Mouse (Mus musculus) frontal cortex, postnatal 36 days (tissue): ENCODE measurements around the gene Becn1.

ENCODE experiments used
- DNase-seq, 2 experiments: peaks; one replicate each; pipeline ENCODE4 v3.0.0; 2022; ENCODE audit warnings: low spot score in 2 of 2

The Becn1 gene

DNA sequence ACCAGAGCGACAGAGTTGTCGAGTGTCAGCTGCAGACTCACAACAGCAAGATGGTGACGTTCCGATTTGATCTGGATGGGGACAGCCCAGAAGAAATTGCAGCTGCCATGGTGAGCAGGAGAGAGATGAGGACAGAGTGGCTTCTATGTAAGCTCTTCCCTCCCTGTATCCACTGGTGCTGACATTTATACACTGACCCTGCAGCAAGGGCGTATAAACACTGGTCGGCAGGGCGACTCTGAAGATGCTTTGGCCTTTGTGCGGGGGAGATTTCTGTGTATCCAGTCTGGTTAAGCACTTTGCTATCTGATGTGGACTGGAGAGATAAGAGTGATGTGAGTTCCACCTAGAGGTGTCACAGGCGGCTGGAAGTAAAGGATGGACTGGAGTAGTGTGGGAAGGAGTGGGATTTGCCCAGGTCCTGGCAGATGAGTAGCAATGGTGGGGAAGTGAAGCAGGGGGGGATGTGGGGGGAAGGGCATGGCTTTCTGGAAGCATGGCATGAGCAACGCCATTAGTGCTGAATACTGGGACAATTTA lies 32.4 kb downstream of the Becn1 start:
- DNase-seq = no peak

DNA sequence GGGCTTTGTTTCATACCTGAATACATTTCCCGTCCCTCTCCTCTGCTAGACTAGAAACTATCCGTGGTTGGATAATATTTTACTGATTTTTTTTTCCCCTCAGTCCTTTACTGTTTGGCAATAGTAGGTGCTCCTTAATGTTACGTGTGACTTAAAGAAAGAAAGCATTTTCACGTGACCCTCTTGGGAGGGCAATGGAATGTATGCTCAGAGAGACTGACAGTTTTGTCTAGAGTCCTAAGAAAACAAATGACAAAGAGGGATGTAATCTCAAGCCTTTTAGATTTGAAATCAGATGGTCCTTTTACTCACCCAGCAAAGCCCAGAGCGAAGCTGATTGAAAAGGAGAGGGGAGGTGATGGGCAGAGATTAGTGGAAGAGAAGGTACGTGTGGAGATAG lies 36.2 kb downstream of the Becn1 start:
- no peak for DNase-seq

DNA sequence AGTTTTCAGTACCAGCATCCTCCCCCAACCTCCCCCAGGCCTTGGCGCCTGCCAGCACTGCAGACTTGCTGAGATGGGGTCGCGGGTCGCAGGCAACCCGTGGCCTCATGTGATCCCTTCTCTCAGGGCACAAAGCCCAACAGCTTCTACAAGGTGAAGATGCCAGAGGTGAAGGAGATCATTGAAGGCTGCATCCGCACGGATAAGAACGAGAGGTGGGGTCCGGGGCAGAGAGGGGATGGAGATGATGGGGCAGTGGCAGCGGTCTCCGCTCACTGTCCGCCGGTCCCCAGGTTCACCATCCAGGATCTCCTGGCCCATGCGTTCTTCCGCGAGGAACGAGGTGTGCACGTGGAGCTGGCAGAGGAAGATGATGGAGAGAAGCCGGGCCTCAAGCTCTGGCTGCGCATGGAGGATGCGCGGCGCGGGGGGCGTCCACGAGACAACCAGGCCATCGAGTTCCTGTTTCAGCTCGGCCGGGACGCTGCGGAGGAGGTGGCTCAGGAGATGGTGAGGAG lies 37.1 kb downstream of the Becn1 start:
- DNase-seq = no peak

DNA sequence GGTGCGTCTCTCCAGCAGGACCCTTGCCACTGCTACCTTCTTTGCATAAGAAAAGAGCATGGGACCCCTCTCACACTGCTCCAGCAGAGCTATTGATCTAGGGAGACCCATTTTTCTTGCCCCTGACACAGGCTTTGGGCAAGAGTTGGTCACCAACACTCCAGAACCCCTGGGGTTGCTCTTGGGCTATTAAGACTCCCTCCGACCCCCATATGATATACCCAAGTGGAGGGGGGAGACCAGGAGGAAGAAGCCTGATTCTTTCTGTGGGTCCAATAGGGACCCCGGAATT lies 38.2 kb downstream of the Becn1 start:
- no peak for DNase-seq

DNA sequence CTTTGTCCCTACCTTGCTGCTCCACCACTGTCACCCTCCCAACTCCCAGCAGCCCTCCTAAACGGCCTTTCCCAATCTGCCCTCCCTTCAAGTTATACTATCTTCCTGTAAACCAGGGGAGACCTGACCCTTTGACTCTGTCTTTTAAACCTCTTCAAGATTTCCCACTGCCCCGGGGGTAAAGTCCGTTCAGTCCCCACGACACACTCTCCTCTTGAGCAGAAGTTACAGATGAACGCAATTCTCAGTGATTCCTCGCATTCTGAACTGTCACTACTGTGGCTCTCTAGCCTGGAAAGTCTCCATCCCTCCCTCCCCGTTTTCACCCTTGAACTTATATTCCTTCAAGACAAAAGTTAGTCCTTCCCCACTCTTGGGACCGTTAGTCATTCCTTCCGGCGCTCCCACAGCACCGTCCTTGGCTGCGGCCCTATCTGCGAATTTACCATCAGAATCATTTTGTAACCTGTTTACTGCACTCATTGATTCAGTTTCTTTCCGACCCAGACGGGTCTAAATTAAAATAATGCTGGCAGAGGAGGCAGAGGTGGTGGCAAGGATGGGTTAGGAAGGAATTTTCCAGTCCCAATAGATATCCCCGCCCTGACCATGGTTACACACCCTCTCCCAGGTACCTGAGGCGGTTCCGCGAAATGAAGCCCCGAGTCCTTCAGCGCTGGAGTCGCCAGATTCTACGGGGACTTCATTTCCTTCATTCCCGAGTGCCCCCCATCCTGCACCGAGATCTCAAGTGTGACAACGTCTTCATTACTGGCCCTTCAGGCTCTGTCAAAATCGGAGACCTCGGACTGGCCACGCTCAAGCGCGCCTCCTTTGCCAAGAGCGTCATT lies 38.7 kb downstream of the Becn1 start:
- DNase-seq = no peak

DNA sequence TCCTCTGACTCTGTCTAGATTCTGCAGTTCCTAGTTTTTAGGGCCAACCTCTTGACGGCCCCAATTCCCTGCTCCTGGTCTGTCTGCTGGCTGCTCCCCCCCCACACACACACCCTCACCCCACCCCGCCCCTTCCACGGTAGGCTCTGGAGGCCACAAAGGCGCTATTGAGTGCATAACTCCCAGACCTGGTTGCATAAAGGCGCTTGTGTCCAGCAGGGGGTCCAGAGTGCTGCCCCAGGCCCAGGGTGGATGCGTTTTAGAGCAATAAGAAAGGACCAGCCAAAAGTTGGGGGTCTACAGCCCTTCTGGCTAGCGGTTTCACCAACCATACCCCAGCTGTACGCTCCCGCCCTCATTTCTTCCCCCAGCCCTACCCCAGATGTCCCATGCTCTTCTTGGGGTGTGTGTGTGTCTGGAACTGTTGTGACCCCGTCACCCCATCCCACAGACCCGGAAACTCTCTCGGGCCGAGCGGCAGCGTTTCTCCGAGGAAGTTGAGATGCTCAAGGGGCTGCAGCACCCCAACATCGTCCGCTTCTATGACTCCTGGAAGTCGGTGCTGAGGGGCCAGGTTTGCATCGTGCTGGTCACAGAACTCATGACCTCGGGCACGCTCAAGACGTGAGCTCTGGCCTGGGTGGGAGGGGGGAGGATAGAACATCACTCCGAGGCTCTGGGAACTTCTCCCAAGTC lies 39.7 kb downstream of the Becn1 start:
- no peak for DNase-seq

DNA sequence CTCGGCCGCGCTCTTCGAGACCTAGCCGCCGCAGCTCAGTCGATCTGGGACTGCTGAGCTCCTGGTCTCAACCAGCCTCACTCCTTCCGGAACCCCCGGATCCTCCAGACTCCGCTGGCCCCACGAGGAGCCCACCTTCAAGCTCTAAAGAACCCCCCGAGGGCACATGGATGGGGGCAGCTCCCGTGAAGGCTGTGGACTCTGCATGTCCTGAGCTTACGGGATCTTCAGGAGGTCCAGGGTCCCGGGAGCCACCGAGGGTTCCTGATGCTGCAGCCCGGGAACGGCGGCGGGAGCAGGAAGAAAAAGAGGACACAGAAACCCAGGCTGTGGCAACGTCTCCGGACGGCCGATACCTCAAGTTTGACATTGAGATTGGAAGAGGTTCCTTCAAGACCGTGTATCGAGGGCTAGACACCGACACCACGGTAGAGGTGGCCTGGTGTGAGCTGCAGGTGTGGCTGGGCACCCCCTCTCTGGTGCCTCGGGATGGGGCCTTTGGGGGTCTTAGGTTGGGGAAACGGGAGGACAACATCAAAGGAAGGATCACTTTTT lies 41.2 kb downstream of the Becn1 start:
- no peak for DNase-seq

DNA sequence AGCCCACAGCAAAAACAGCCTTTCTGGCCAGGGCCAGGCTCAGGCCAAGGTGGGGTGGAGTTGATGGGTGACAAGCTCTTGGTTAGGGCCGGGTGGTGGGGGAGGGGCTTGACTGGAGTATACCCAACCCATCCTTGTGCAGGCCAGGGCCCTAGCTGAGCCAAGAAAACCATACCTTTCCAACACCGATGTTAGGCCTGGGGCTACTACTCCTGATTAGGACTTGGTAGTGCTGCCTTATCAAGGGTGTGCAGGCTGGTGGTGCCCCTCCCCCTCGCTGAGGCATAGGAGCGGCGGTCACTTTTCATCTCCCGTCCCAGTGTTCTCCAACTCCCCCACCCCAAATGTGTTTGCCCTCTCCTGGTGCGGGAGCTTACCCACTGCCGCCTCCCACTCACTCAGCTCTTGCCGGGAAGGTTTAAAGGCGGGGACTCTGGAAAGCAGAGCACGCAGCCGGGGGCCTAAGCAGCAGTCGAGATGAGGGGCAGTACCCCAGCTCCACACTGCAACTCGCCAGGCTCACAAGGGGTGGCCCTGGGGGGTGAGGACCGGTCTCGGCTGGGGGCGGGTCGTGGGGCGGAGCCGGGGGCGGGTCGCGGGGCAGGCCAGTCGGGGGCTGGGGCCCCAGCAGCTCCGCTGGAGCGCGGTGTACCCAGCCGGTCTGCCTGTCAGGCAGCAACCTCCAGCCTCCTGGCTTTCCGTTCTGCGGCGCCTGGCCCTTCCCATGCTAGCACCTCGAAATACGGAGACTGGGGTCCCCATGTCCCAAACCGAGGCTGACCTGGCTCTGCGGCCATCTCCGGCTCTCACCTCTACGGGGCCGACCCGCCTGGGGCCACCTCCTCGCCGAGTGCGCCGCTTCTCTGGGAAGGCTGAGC lies 41.9 kb downstream of the Becn1 start, which contains the start of gene Wnk4:
Wnk4 (plus strand) TSS at position 620 of the 878 bp plus-strand sequence.
- DNase-seq = no peak

DNA sequence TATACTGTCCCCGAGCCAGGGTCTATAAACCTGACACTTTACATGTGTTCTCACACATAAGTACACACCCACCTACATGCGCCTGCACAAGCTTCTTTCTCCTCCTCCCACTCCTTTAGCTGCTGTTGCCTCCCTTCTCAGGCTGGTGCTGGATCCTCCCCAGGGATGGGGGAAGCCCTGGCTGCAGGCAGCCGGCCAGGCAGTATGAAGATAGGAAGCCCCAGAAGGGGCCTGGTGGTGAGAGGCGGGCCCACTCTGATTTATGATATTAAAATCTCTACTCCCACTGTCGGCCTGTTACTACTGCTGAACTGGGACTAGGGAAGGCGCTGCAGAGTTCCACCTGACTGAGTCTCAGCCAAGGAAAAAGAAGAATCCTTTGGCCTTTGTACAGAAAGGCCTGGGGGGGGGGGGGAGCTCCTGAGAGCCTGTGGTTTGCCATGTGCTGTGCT lies 42.8 kb downstream of the Becn1 start:
- DNase-seq = peak; percentile 67 to 78

DNA sequence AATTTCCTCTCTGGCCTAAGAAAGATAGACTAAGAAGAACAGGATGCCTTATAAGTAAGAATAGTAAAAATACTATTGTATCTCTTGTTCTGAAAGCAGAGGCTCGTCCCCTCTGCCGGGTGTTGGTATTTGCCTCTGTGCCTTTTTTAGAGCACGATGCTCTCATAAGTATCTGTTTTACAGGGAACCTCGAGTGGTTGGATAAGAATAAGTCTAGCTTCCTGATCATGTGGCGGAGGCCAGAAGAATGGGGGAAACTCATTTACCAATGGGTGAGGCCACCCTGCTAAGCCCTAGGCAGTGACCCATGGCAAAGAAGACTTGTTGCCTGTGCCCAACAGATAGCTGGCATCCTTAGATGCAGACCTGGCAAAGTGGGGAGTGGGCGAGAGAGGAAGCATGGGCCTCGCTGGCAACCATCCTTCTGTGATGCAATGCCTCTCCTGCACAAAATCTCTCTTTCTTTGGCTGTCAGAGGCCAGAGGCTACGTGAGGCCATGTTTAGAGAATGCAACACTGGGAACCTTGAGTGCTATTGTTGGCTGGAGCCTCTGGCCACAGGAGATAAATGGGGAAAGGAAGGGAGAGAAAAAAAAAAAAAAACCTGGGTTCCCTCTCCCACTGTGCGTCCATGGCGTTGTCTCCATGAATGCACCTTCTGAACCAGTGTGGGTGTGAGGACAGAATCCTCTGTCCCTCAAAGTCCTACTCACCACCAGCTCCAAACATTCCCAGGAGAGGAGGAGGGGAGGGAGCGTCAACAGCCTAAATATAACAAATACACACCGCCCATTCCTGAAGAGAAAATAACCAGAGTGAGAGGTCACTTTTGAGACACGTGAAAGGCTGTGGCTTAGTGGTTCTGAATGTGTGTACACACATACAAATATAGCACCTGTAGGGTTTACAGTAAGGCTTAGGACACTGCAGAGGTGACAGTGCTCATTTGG lies 46.0 kb downstream of the Becn1 start:
- no peak for DNase-seq

DNA sequence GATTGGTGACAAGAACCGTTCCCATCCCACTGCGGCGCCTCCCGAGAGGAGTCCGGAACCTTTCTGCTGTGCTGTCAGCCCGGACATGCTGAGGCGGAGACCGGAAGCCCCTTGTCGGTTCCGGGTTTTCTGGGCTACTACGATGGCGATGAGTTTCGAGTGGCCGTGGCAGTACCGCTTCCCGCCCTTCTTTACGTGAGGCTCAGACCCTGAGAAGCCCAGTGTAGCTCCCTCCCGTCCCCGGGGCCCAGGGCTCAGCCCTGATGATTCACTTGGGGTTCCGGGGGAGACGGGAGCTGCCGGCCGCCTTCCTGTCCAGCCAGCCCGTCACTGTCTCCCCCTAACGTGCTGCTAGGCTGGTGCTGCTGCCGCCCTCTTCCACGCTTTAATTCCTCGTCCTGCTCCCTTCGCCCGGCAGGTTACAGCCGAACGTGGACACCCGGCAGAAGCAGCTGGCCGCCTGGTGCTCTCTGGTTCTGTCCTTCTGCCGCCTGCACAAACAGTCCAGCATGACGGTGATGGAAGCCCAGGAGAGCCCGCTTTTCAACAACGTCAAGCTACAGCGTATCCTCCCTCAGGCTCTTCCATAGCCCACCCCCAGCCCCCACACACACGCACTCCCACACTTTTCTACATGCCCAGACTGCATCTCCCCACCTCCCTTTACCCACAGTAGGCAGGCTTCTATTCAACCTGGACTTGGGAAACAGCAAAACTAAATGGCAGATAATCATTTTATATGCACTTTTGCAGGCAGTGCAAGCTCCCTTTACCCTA lies 48.3 kb downstream of the Becn1 start, which contains the start of gene Vps25:
Vps25 (plus strand) TSS at position 95 of the 777 bp plus-strand sequence.
- peak; percentile 82 to 87 for DNase-seq

DNA sequence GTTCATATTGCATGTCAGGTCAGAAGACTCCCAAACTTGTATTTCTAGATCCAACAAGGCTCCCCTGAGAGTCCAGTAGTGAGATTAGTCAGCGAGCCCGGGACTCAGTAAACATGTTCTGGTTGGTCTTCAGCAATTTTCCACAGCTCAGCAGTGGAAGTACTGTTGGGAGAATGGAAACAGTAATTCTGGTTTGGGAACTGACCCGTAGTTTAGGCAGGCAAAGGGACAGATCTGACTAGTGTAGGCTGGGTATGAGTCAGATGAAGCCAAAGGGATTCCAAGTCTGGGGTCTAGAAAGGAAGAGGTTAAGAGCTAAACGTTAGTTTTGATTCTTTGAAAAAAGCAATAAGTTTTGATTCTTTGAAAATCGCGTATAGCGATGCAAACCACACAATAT lies 49.1 kb downstream of the Becn1 start:
- DNase-seq = no peak

DNA sequence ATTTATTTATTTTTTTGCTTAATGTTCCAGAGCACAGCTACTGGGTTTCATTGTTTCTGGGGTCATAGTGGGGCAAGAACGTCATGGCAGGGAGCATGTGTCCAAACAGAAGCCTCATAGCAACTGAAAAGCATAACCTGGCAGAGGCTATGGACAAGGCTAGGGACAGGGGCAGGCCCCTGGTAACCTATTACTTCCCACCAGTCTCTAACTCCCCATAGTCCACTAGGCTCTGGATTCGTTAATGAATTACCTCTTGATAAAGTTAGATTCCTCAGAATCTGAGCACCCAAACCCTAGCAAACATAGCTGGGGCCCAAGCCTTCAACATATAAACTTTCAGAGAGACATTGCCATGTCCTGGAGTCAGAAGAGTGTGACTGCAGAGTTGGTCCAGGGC lies 51.1 kb downstream of the Becn1 start:
- no peak for DNase-seq

DNA sequence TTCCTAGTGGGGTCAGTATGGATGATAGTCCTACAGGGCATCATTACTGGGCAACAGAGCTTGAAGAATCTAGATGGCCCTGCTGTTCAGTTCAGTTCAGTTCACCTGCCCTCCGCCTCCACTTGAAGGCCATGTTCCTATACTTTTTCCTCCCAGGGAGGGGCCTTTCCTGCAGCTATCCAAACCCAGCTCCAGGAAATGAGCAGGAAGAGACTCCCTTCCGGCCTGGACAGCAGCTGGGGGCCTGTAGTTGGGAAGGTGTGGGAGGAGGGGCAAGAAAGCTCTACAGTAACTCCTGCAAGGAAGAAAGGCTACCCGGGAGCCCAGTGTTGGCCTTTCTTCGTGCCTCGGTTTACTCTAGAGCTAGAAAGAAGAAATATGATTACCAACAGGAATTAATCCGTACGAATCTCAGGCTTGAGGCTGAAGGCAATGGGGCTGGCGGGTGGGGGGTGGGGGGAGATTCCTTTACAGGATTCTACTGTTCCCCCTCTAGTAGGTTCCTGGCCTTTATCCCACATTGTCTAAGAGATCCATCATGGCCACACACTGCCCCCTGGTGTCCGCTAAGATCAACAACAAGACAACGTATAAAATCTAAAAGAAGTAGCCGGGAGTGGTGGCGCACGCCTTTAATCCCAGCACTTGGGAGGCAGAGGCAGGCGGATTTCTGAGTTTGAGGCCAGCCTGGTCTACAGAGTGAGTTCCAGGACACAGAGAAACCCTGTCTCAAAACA lies 53.7 kb downstream of the Becn1 start:
- peak; percentile 52 to 63 for DNase-seq

DNA sequence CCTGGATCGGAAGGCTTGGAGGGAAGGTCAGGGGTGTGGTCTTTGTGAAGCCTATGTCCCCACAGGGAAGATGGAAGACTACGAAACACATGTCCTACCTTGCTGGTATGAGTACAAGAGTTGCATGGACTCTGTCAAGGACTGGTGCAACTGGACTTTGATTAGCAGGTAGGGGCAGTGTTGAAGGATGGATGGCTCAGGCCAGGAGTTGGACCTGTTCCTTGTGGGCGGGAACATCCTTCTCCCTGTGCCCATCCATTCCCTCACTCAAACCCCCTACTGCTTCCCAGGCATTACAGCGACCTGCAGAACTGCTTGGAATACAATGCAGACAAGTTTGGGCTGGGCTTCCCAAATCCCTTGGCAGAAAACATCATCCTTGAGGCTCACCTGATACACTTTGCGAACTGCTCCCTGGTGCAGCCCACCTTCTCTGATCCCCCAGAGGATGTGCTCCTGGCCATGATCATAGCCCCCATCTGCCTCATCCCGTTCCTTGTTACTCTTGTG lies 54.5 kb downstream of the Becn1 start:
- no peak for DNase-seq

DNA sequence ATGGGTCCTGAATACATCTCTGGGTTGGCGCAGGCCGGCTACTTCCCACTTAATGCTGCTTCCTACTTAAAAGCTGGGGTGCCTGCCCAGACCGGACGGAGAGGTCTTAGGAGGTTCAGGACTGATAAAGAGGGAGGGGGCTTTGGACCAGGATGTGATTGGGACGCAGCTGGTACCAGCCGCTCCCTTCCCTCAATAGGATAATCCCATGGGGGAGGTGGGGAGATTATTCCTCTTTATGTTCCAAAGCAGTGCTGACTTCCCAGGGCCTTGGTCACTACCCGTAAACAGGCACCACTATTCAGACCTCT lies 55.4 kb downstream of the Becn1 start:
- DNase-seq = no peak

DNA sequence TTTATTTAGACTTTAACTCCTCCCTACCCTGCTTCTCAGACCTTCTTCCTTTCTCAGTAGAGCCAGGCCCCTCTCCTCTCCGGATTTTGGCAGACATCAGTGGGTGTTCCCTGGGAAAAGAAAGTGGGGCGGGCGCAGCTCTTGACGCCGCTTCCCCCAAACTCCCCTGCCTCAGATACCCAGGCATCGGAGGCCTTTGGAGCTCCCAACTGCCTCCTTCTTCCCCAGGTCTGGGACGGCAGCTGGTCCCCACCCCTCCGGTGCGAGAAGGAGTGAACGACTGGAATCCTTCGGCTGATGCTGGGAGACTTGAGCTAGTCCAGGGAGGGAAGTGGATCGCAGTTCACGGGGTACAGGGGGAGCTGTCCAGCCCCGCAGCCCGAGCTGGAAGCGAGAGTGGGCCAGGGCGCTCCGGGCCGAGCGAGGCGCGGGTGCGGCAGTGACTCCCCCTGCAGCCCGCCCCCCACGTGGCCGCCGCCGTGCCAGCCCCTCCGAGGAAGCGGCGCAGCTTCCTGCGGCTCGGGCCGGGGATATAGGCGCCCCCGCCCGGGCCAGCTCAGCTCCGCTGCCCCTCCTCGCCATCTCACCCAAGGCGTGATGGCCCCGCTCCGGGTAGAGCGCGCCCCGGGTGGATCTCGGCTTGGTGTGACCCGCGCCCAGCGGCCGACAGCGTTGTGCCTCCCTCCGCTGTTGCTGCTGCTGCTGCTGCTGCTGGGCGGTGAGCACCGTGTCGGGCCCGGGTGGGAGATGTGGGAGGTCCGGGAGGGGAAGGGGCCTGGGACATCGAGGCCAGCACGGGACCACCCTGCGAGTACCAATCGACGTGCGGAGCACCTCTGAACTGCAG lies 56.0 kb downstream of the Becn1 start, which contains the start of gene Ramp2:
Ramp2 (plus strand) TSS at position 174 of the 847 bp plus-strand sequence.
- DNase-seq = peak in 1 of 2 experiments; percentile 40

DNA sequence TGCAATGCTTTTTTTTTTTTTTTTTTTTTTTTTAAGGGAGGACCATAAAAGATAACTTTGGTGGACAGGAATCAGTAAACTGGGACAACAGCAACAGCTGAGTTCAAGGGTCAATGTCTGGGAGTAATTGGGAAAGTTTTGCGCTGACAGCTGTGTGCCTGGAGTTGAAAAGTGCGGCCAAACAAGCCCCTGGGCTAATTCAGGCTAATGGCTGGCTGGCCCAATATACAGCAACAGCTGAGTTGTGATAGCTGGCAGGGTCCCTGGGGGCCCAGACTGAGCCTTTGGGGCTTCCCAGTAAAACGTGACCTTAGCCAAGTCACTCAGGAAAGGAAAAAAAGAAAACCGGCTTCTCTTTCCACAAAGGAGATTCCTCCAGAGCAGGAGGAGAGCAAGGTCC lies 57.0 kb downstream of the Becn1 start:
- DNase-seq = no peak
